Mouse (Mus musculus): ENCODE measurements at regions not wholly inside any gene's neighbourhood (a gene's known extent, or its start where the extent isn't known, plus 50 kb on each side); places are given as distances from the start of the nearest gene placed in this dataset.
"Not testable (repeated sequence)": the region's sequence is repeated elsewhere in the genome, so short reads cannot be mapped to it uniquely, and the experiment has no call there.

DNA sequence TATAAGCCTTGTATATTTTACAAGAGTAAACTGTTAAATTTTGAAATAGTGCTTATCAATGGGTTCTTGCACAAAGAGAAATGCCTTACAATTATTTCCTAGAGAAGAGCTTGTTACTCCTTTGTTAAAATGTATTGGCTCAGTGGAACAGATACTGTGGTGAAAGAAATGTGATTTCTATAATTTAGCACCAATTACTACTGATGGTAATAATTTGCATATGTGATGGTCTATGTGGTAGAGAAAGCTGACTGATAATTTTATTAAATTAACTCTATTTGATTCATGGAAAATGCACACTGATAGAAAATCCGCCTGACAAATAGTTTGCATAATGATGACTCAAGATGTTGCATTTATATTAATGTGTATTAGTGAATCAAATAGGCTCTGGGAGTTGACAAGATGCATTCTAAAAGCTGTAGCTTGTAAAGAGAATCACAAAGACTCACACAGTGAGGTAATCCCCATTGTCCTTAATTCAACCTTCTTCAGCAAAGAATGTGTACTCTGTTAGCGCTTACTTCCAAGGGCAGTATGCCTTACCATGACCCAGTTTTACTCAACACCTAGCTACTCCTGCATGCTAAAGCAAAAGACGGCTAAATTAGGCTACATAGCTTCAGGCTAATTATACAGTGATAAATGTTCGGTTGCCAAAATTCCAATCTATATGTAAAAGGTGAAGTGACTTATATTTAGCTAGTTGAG, 329.8 kb upstream of the Cenpq start:
- no peak for DNase-seq (ENCODE audit: low read depth, low spot score)

GRCm38 (mm10) chr17:41261495-41261894, 326.6 kb upstream of the Cenpq start:
- DNase-seq (ENCODE audit: low read depth, low spot score): no peak

DNA sequence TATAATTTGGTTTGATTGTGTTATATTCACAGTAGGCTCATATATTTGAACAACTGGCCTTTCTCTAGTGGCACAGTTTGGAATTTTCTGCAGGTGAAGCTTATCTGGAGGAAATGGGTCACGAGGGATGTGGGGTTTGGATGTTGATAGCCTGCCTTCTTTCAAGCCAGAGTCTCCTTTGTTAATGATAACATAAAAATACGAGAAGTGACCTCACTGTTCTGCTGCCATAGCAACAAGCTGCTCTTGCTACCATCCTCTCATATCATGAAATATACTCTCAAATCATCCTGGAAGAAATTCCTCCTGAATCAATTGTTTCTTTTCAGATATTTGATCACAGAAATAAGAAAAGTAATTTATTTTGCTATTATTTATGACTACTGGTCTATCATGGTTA, 313.6 kb upstream of the Cenpq start:
- no peak for DNase-seq (ENCODE audit: low read depth, low spot score)

GRCm38 (mm10) chr17:41227128-41228014, 292.5 kb upstream of the Cenpq start:
- no peak for DNase-seq (ENCODE audit: low read depth, low spot score)

DNA sequence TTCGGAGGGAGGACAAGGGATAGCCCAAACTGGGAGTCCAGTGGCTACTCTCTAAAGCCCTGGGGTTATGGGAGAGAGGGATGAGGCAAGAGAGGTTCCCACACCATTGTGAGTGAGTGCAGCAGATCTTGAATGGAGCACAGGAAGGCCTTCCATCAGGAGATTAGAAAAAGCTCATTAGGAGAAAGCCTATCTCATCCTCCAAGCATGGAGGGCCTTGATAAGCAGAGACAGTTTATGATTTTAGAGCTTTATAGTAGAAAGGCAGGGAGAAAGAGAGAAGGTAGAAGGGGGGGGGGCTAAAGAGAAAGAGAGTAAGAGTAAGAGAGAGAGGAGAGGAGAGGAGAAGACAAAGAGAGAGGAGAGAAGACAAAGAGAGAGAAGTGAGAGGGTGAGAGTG, 282.0 kb upstream of the Cenpq start:
- DNase-seq (ENCODE audit: low read depth, low spot score): no peak

GRCm38 (mm10) chr17:41199417-41199816, 264.6 kb upstream of the Cenpq start:
- not testable (repeated sequence) for DNase-seq (ENCODE audit: low read depth, low spot score)

DNA sequence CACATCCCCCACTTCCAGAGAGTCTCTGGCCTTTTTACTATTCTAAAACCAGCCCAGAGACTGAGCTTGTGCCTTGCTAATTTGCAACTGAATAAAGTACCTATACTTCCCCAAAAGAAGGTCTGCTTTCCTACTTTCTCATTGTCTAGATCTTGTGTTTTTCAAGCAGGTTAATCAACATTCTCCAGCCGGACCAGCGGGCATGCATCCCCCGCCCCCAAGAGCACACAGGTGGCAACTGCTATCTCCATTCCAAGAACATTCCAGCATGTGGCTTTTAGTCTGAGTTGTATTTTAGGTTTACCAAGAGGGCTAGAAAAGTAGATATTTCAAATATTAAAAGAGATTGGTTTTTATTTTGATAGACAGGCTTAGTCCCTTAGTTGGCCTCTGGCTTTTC, 255.5 kb upstream of the Cenpq start:
- not testable (repeated sequence) for DNase-seq (ENCODE audit: low read depth, low spot score)

- not testable (repeated sequence) for DNase-seq (ENCODE audit: low read depth, low spot score)
These were observed 251.8 kb upstream of the Cenpq start for GRCm38 (mm10) chr17:41186691-41187090.

- DNase-seq (ENCODE audit: low read depth, low spot score): no peak
These were observed 249.9 kb upstream of the Cenpq start for GRCm38 (mm10) chr17:41184751-41185150.

- DNase-seq (ENCODE audit: low read depth, low spot score): no peak
These were observed 219.0 kb upstream of the Cenpq start for GRCm38 (mm10) chr17:41153736-41154453.

DNA sequence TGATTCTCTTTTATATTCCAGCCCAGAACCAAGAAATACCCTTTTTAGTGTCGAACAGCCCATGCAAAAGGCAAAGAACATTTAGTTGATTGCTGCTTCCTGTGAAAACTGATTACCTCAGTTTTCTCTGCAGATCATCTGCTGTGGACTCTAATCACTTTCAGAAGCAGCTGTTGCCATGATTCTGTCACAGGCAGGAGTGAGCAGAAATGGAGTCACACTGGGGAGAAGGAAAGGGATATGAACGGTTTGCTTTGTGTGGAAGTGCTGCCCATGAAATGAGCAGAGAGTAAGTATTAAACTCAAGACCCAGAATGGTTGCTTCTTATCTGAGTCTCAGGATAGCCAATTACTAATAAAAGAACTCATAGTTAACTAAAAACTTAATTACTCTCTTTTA, 217.6 kb upstream of the Cenpq start:
- DNase-seq (ENCODE audit: low read depth, low spot score): no peak

GRCm38 (mm10) chr17:41144523-41144922, 209.7 kb upstream of the Cenpq start:
- no peak for DNase-seq (ENCODE audit: low read depth, low spot score)

- DNase-seq (ENCODE audit: low read depth, low spot score): no peak
These were observed 190.7 kb upstream of the Cenpq start for GRCm38 (mm10) chr17:41125582-41125981.

DNA sequence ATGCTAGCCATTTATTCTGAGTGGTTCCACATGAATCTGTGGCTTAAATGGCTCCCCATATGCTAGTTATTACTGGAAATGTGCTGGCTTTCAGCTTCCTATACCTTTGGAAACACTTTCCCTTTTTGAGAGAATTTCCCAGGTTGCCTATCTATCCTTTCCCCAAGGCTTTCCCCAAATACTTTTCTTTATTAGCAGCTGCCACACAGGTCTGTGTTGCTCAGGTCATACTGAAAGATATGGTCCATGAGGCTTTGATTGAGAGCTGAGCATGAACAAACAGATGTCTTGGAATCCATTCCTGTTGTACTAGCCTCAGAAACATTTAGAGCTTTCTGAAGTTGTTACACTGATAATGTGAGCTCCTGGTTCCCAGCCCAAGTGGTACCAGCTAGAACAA, 188.1 kb upstream of the Cenpq start:
- no peak for DNase-seq (ENCODE audit: low read depth, low spot score)

DNA sequence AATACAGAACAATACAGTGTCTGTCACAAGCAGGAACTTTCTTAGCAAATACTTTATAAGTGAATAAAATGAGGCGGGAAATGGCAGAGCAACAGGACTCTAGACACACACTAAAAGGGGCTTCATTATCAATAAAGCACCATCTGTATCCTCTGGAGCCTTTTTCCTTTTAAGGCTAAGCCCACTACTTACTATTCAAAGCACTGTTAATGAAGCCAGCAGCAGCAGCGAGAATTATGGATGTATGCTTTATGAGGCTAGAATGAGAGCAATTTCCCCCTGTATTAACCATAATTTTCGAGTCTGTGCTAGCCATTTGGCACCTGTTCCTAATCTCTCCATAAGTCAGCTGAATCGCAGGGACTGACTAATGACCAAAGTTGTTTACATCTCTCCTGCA, 169.1 kb upstream of the Cenpq start:
- DNase-seq (ENCODE audit: low read depth, low spot score): no peak

- DNase-seq (ENCODE audit: low read depth, low spot score): peak; percentile 16
These were observed 136.0 kb upstream of the Cenpq start for GRCm38 (mm10) chr17:41070874-41071273.

Measured in WW6 (cell line).